Mouse (Mus musculus) kidney, postnatal 14 days (tissue): ENCODE measurements at regions not wholly inside any gene's neighbourhood (a gene's known extent, or its start where the extent isn't known, plus 50 kb on each side); places are given as distances from the start of the nearest gene placed in this dataset.

ENCODE experiments used
- DNase-seq: peaks from one replicate; pipeline ENCODE4 v3.0.0; 2022; ENCODE audit warnings: mixed read lengths

DNA sequence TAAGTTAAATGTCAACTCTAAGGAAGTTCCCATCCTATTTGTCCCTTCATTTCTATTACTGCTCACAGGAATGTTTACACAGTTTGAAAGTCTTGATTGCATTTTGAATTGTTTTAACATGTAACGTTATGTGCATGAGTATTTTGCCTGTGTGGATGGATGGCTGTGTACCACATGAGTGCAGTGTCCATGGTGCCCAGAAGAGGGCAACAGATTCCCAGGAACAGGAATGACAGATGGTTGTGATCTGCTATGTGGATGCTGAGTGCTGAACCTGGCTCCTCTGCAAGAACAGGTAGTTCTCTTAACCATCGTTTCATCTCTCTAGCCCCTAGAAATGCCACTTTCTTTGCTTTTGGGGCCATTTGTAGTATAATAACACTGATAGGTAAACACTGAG is 597.9 kb upstream of the Zwint start:
- no peak for DNase-seq

GRCm38 (mm10) chr10:72071185-72071718 is 583.4 kb upstream of the Zwint start:
- DNase-seq = no peak

- DNase-seq = no peak
Measured at GRCm38 (mm10) chr10:72078363-72078762, 576.3 kb upstream of the Zwint start.

DNA sequence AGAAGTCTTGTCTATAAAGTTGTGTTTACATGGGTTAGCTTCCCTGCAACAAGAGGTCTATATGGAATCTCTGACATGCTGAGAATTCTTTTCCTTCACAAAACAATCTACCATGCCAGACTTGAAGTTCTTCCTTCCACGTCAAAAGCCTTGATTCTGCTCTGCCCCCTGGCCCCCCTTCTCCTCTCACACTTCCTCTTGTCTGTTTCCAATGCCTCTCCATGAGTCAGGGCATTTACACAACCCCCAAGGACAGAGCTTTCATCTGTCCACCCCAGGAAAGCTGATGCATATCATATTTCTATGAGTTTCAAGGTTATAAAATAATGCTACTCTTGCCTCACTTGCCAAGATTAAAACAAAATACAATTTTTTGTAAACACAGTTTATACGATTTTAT is 557.7 kb upstream of the Zwint start:
- DNase-seq = no peak

- DNase-seq = peak; percentile 22
Measured at GRCm38 (mm10) chr10:72099156-72099812, 555.4 kb upstream of the Zwint start.

GRCm38 (mm10) chr10:72119447-72119846 is 535.2 kb upstream of the Zwint start:
- no peak for DNase-seq

DNA sequence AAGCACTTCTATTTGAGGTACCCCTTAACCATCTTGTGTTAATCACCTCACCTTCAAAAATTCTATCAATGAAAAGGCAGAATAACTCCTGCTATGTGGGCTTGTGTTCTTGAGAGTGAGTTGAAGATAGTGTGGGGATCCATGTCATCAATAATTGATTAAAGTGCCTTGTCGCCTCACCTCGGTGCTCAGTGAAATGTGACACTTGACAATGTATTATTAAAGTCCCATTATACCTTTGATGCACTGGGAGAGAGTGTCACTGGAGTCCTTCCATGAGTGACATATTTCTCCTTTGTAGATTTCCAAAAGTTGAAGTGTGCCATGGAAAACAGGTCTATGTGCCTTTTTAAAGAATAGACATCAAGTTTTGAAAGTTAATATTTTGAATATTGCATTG is 522.2 kb upstream of the Zwint start:
- no peak for DNase-seq
